Comparison of ENCODE assay signal across 8 mouse cellular contexts in genomic region chr17:54191526-54192230, GRCm38 (mm10).
DNase-seq lines count a peak whose midpoint lies in the region; ATAC-seq lines count a peak whose summit lies in the region.

No protein-coding gene starts in this region.

- H3K36me3 ChIP-seq in kidney, embryonic 14.5 days (ENCODE audit: control insufficient read depth, insufficient read depth, low read length), result no peaks in the 10 kb centered on the region
- no peaks in the 10 kb centered on the region for H3K36me3 ChIP-seq in neural tube, embryonic 13.5 days

- H3K4me1 ChIP-seq in kidney, embryonic 14.5 days (ENCODE audit: control insufficient read depth, insufficient read depth, low read length), result no peaks in the 10 kb centered on the region
- peaks cover 7% of the 10 kb centered on the region for H3K4me1 ChIP-seq in neural tube, embryonic 13.5 days (replicated peaks)

- H3K27ac ChIP-seq in kidney, embryonic 14.5 days (ENCODE audit: low read depth, low read length), result no peak overlapping the region
- H3K27ac ChIP-seq in neural tube, embryonic 13.5 days (replicated peaks), result no peak overlapping the region

- H3K4me2 ChIP-seq in kidney, embryonic 14.5 days (replicated peaks; ENCODE audit: low read depth, low read length), result no peak overlapping the region
- no peak overlapping the region for H3K4me2 ChIP-seq in neural tube, embryonic 13.5 days

- no peak overlapping the region for H3K4me3 ChIP-seq in kidney, embryonic 14.5 days (ENCODE audit: low read length)
- no peak overlapping the region for H3K4me3 ChIP-seq in neural tube, embryonic 13.5 days

- ATAC-seq in kidney, embryonic 14.5 days (ENCODE audit: low FRiP score, low TSS enrichment), result peak; percentile 68; the same call in 1 of the 2 replicates
- ATAC-seq in neural tube, embryonic 13.5 days (ENCODE audit: low read depth), result peak; percentile 94

- no peaks in the 10 kb centered on the region for H3K9me3 ChIP-seq in kidney, embryonic 14.5 days (ENCODE audit: control insufficient read depth, low read length)
- no peaks in the 10 kb centered on the region for H3K9me3 ChIP-seq in neural tube, embryonic 13.5 days

- peak; percentile 1 to 3 for DNase-seq in cerebellum, adult 18-20 months
- DNase-seq in cerebellum, adult 9-10 months, result no peak
- DNase-seq in ovary, adult 18-20 months (ENCODE audit: low spot score), result peak; percentile 14
- DNase-seq in ovary, postnatal 14 days (ENCODE audit: low spot score), result no peak
- DNase-seq in thymus, postnatal 10 days (ENCODE audit: low spot score in 2 of 2), result no peak
- no peak for DNase-seq in spleen, adult 12 weeks (ENCODE audit: low spot score)

- H3K27me3 ChIP-seq in kidney, embryonic 14.5 days (ENCODE audit: control insufficient read depth, insufficient read depth, low read length), result no peaks in the 10 kb centered on the region
- H3K27me3 ChIP-seq in neural tube, embryonic 13.5 days, result no peaks in the 10 kb centered on the region

- 39% methylated on average over 5 of the region's 5 CpGs for WGBS in kidney, embryonic 14.5 days
- WGBS in neural tube, embryonic 13.5 days, result 35% methylated on average over 5 of the region's 5 CpGs

- no peak overlapping the region for H3K9ac ChIP-seq in kidney, embryonic 14.5 days (ENCODE audit: low read depth, low read length)
- H3K9ac ChIP-seq in neural tube, embryonic 13.5 days, result no peak overlapping the region

Comparison
In these comparisons a context has a peak if more than half of its experiments do, and no peak if none do; other contexts are left out.
1. DNase-seq: peak in cerebellum, adult 18-20 months (2 of 2) and ovary, adult 18-20 months (single experiment); none in cerebellum, adult 9-10 months (single experiment), ovary, postnatal 14 days (single experiment), thymus, postnatal 10 days (0 of 2) and spleen, adult 12 weeks (single experiment).